Mouse (Mus musculus) heart, embryonic 10.5 days (tissue): ENCODE measurements around the gene Ggcx. TPM values are rescaled to one million over a fixed set of nuclear protein-coding genes. Genes with fewer than 3 reads are reported as not detected.

ENCODE experiments used
- DNase-seq: peaks from one replicate; pipeline ENCODE4 v3.0.0-alpha.2; 2017; ENCODE audit warnings: low spot score
- H3K27ac ChIP-seq: fragments of 300-500 bp; sonication (generic); 2 replicates; pipeline ENCODE4 v1.5.1; 2016; ENCODE audit warnings: mild to moderate bottlenecking
- H3K27me3 ChIP-seq: fragments of 300-500 bp; sonication (generic); 2 replicates; pipeline ENCODE4 v1.6.1; 2016; ENCODE audit warnings: mild to moderate bottlenecking; ENCODE audit not compliant: poor library complexity, insufficient read depth, severe bottlenecking
- H3K36me3 ChIP-seq: fragments of 300-500 bp; sonication (generic); 2 replicates; pipeline ENCODE4 v1.6.1; 2016; ENCODE audit warnings: mild to moderate bottlenecking, moderate library complexity
- H3K4me1 ChIP-seq: fragments of 300-500 bp; sonication (generic); 2 replicates; pipeline ENCODE4 v1.6.1; 2016; ENCODE audit warnings: mild to moderate bottlenecking
- H3K4me3 ChIP-seq: fragments of 300-500 bp; sonication (generic); 2 replicates; pipeline ENCODE4 v1.5.1; 2016; ENCODE audit warnings: mild to moderate bottlenecking, moderate library complexity
- H3K9me3 ChIP-seq: fragments of 300-500 bp; sonication (generic); 2 replicates; pipeline ENCODE4 v1.6.1; 2016; ENCODE audit warnings: mild to moderate bottlenecking, moderate library complexity
- WGBS: fragments of 180-500 bp; shearing (Covaris S2); methylation state at CpG from one replicate; pipeline ENCODE4 v1.1.7; 2016; 5-methylcytosine and 5-hydroxymethylcytosine counted together
- polyA plus RNA-seq: library from polyadenylated mRNA; unstranded; fragments of >200 nt; fragmentation: Nextera tagmentation; extraction: Ambion mirVana; gene quantifications from 2 replicates; pipeline ENCODE4 v1.2.1, GENCODE M21; 2016

Gene Ggcx
- polyA plus RNA-seq, result 28.6 and 29.2 TPM in 2 replicates

GRCm38 (mm10) chr6:72414076-72414756, at the start of gene Ggcx:
Gene Ggcx, plus strand, starts transcription at chr6:72414308.
- WGBS, result 2% methylated on average over 33 of the region's 33 CpGs
- peak within 1 kb of the TSS; percentile 92 for H3K27ac ChIP-seq
- H3K9me3 ChIP-seq, result no peaks in the 10 kb centered on the region
- H3K4me3 ChIP-seq, result peak within 1 kb of the TSS; percentile 90
- H3K27me3 ChIP-seq, result no peaks in the 10 kb centered on the region
- peaks cover 21% of the 10 kb centered on the region for H3K36me3 ChIP-seq
- peaks cover 14% of the 10 kb centered on the region for H3K4me1 ChIP-seq
- peak; percentile 98 for DNase-seq

- Histone ChIP-seq H3K4me1 (peaks cover 30% of the 10 kb centered on the region), H3K4me3 (no peak overlapping the region), H3K27ac (no peak overlapping the region), H3K27me3 (no peaks in the 10 kb centered on the region), H3K9me3 (no peaks in the 10 kb centered on the region), H3K36me3 (peaks cover 17% of the 10 kb centered on the region; the same call in 1 of the 2 replicates)
- no peak for DNase-seq
- WGBS, result 68% methylated on average over 6 of the region's 6 CpGs
These were observed 49.1 kb upstream of the Ggcx start for GRCm38 (mm10) chr6:72364985-72365384.

- H3K36me3 ChIP-seq, result 0 out of 2 replicates have a peak, but pooled peaks cover 6% of the 10 kb centered on the region
- no peak for DNase-seq
- no peaks in the 10 kb centered on the region for H3K27me3 ChIP-seq
- WGBS, result 55% methylated on average over 3 of the region's 3 CpGs
- H3K4me1 ChIP-seq, result peaks cover 30% of the 10 kb centered on the region
- no peaks in the 10 kb centered on the region for H3K9me3 ChIP-seq
- no peak overlapping the region for H3K27ac ChIP-seq
- no peak overlapping the region for H3K4me3 ChIP-seq
These were observed 47.8 kb upstream of the Ggcx start for GRCm38 (mm10) chr6:72366304-72366703.

GRCm38 (mm10) chr6:72366844-72367443, 47.2 kb upstream of the Ggcx start, which contains the start of gene Rnf181:
Gene Rnf181, minus strand, starts transcription at chr6:72366956.
- no peaks in the 10 kb centered on the region for H3K9me3 ChIP-seq
- 68% methylated on average over 4 of the region's 4 CpGs for WGBS
- H3K36me3 ChIP-seq, result 0 out of 2 replicates have a peak, but pooled peaks cover 6% of the 10 kb centered on the region
- no peak within 1 kb of the TSS for H3K4me3 ChIP-seq
- peaks cover 29% of the 10 kb centered on the region for H3K4me1 ChIP-seq
- H3K27ac ChIP-seq, result no peak within 1 kb of the TSS
- no peaks in the 10 kb centered on the region for H3K27me3 ChIP-seq
- DNase-seq, result no peak

- H3K27ac ChIP-seq, result no peak overlapping the region
- no peak for DNase-seq
- H3K9me3 ChIP-seq, result no peaks in the 10 kb centered on the region
- no peaks in the 10 kb centered on the region for H3K27me3 ChIP-seq
- peaks cover 34% of the 10 kb centered on the region for H3K4me1 ChIP-seq
- H3K36me3 ChIP-seq, result 0 out of 2 replicates have a peak, but pooled peaks cover 6% of the 10 kb centered on the region
- no peak overlapping the region for H3K4me3 ChIP-seq
- WGBS, result 80% methylated on average over 4 of the region's 4 CpGs
These were observed 46.6 kb upstream of the Ggcx start for GRCm38 (mm10) chr6:72367460-72367974.

- H3K9me3 ChIP-seq, result no peaks in the 10 kb centered on the region
- H3K27ac ChIP-seq, result 0 out of 2 replicates have a peak overlapping the region, but pooled peaks have one; percentile 25
- WGBS, result 72% methylated on average over 4 of the region's 4 CpGs
- no peak overlapping the region for H3K4me3 ChIP-seq
- 0 out of 2 replicates have a peak, but pooled peaks cover 6% of the 10 kb centered on the region for H3K36me3 ChIP-seq
- no peaks in the 10 kb centered on the region for H3K27me3 ChIP-seq
- peaks cover 43% of the 10 kb centered on the region for H3K4me1 ChIP-seq
- no peak for DNase-seq
These were observed 44.6 kb upstream of the Ggcx start for GRCm38 (mm10) chr6:72369557-72369956.

- Histone ChIP-seq H3K27me3 (no peaks in the 10 kb centered on the region), H3K4me1 (peaks cover 43% of the 10 kb centered on the region), H3K4me3 (no peak overlapping the region), H3K27ac (0 out of 2 replicates have a peak overlapping the region, but pooled peaks have one; percentile 23), H3K9me3 (no peaks in the 10 kb centered on the region), H3K36me3 (0 out of 2 replicates have a peak, but pooled peaks cover 6% of the 10 kb centered on the region)
- 72% methylated on average over 12 of the region's 12 CpGs for WGBS
- DNase-seq, result no peak
These were observed 44.0 kb upstream of the Ggcx start for GRCm38 (mm10) chr6:72370091-72370490.

GRCm38 (mm10) chr6:72371147-72371546, 43.0 kb upstream of the Ggcx start:
- peaks cover 43% of the 10 kb centered on the region for H3K4me1 ChIP-seq
- H3K36me3 ChIP-seq, result 0 out of 2 replicates have a peak, but pooled peaks cover 6% of the 10 kb centered on the region
- H3K27ac ChIP-seq, result peak overlapping the region; percentile 72
- H3K4me3 ChIP-seq, result 0 out of 2 replicates have a peak overlapping the region, but pooled peaks have one; percentile 15
- no peaks in the 10 kb centered on the region for H3K27me3 ChIP-seq
- DNase-seq, result peak; percentile 80
- no peaks in the 10 kb centered on the region for H3K9me3 ChIP-seq
- 33% methylated on average over 5 of the region's 5 CpGs for WGBS

GRCm38 (mm10) chr6:72371571-72371970, 42.5 kb upstream of the Ggcx start:
- peak overlapping the region; percentile 72 for H3K27ac ChIP-seq
- H3K27me3 ChIP-seq, result no peaks in the 10 kb centered on the region
- 9% methylated on average over 1 of the region's 1 CpGs for WGBS
- no peak for DNase-seq
- 0 out of 2 replicates have a peak, but pooled peaks cover 6% of the 10 kb centered on the region for H3K36me3 ChIP-seq
- H3K9me3 ChIP-seq, result no peaks in the 10 kb centered on the region
- 0 out of 2 replicates have a peak overlapping the region, but pooled peaks have one; percentile 15 for H3K4me3 ChIP-seq
- H3K4me1 ChIP-seq, result peaks cover 43% of the 10 kb centered on the region

- 90% methylated on average over 4 of the region's 4 CpGs for WGBS
- no peaks in the 10 kb centered on the region for H3K9me3 ChIP-seq
These were observed 40.9 kb upstream of the Ggcx start for GRCm38 (mm10) chr6:72373184-72373583.

GRCm38 (mm10) chr6:72374206-72374605, 39.9 kb upstream of the Ggcx start:
- H3K4me1 ChIP-seq, result peaks cover 43% of the 10 kb centered on the region
- no peak for DNase-seq
- H3K36me3 ChIP-seq, result 0 out of 2 replicates have a peak, but pooled peaks cover 1% of the 10 kb centered on the region
- 47% methylated on average over 7 of the region's 7 CpGs for WGBS
- no peak overlapping the region for H3K4me3 ChIP-seq
- no peaks in the 10 kb centered on the region for H3K9me3 ChIP-seq
- H3K27me3 ChIP-seq, result peaks cover under 1% of the 10 kb centered on the region; the same call in 1 of the 2 replicates
- H3K27ac ChIP-seq, result peak overlapping the region; percentile 49; the same call in 1 of the 2 replicates

More at GRCm38 (mm10) chr6:72373184-72373583, 40.9 kb upstream of the Ggcx start:
- Histone ChIP-seq H3K4me1 (peaks cover 43% of the 10 kb centered on the region), H3K27me3 (no peaks in the 10 kb centered on the region), H3K27ac (peak overlapping the region; percentile 49; the same call in 1 of the 2 replicates), H3K4me3 (no peak overlapping the region), H3K36me3 (0 out of 2 replicates have a peak, but pooled peaks cover 6% of the 10 kb centered on the region)
- DNase-seq, result no peak

- H3K27me3 ChIP-seq, result peaks cover 5% of the 10 kb centered on the region; the same call in 1 of the 2 replicates
- H3K4me1 ChIP-seq, result peaks cover 41% of the 10 kb centered on the region
- 72% methylated on average over 15 of the region's 15 CpGs for WGBS
- H3K4me3 ChIP-seq, result no peak overlapping the region
- 0 out of 2 replicates have a peak overlapping the region, but pooled peaks have one; percentile 67 for H3K27ac ChIP-seq
- DNase-seq, result no peak
- H3K9me3 ChIP-seq, result no peaks in the 10 kb centered on the region
- no peaks in the 10 kb centered on the region for H3K36me3 ChIP-seq
These were observed 39.1 kb upstream of the Ggcx start for GRCm38 (mm10) chr6:72374820-72375563.
